Mouse (Mus musculus): ENCODE results near the gene Aox2.

Gene Aox2

DNA sequence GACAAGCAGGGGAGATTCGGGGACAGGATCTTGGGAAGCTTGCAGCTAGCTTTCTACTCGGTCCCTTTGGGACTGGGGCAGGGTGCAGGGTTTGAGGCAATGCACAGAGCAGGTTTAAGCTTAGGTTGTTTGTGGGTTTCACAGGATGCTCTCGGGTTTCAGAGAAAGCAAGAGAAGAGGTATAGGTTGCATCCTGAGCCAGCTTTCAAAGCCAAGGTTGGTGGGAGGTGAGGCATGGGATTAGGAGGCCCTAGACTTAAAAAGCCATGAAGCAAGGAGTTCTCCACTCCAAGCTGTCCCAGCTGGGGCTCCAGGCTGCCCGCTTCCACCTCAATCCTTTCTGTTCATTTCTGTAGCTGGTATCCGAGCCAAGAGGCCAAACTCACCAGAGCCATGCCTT lies at the start of gene Aox2:
Gene Aox2 (plus strand): TSS at position 301 of the 400 bp plus-strand sequence.
- DNase-seq (ENCODE audit: extremely low read depth, low read depth, low spot score): no peak

- no peak for DNase-seq (ENCODE audit: extremely low read depth, low read depth, low spot score)
Measured at GRCm38 (mm10) chr1:58228916-58229315, 49.2 kb upstream of the Aox2 start.

- DNase-seq (ENCODE audit: extremely low read depth, low read depth, low spot score): no peak
Measured at GRCm38 (mm10) chr1:58229774-58230173, 48.4 kb upstream of the Aox2 start.

GRCm38 (mm10) chr1:58230542-58230941 lies 47.6 kb upstream of the Aox2 start:
- no peak for DNase-seq (ENCODE audit: extremely low read depth, low read depth, low spot score)

DNA sequence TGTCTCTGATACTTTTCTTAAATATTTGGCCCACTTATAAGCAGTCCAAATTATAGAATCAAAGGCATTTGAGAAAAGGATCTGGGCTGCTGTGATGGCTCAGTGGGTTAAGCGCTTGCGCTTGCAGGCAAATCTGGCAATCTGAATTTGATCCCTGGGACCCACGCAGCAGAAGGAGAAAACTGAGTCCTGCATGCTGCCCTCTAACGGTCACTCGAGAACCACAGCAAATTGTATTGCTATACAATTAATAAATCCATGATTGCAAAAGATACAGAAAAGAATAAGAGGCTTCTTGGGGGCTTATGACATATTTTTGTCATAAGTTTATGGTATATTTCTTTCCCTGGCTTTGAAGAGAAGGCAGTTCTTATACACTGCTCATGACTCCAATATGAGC lies 42.7 kb upstream of the Aox2 start:
- DNase-seq (ENCODE audit: extremely low read depth, low read depth, low spot score): no peak

- peak; percentile 25 for DNase-seq (ENCODE audit: extremely low read depth, low read depth, low spot score)
Measured at GRCm38 (mm10) chr1:58237527-58238299, 40.4 kb upstream of the Aox2 start.

DNA sequence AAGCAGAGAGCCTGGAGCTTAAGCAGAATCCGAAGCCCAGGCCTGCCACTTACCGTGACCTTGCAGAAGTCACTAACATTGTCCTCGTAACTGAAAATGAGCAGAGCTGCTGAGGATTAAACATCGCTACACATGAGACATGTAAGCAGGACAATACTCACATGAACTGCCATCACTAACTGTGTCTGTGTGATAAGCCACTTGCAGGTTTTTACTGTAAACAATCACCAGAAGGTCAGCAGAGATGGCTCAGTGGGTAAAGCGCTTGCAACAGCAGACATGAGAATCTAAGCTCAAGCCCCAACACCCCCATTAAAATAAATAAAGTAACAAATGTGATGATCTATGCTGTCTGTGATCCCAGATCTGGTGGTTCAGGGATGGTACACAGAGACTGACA lies 39.7 kb upstream of the Aox2 start:
- no peak for DNase-seq (ENCODE audit: extremely low read depth, low read depth, low spot score)

- no peak for DNase-seq (ENCODE audit: extremely low read depth, low read depth, low spot score)
Measured at GRCm38 (mm10) chr1:58238961-58239360, 39.2 kb upstream of the Aox2 start.

- no peak for DNase-seq (ENCODE audit: extremely low read depth, low read depth, low spot score)
Measured at GRCm38 (mm10) chr1:58240347-58240746, 37.8 kb upstream of the Aox2 start.

DNA sequence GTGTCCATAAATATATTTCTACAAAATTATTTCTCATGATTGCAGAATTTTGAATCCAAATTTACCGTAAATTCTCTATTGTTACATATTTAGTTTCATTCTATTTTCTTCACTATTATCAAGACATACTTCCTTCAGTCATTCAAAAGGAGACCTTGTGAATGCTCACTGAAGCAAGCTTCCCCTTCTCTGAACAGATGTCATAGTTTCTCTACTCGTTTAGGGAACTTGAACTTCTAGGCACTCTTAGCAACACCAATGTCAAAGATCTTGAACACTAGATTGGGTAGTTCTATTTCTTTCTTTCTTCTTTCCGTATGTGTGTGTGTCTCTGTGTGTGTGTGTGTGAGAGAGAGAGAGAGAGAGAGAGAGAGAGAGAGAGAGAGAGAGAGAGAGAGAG lies 33.6 kb upstream of the Aox2 start:
- no peak for DNase-seq (ENCODE audit: extremely low read depth, low read depth, low spot score)

GRCm38 (mm10) chr1:58248518-58248917 lies 29.6 kb upstream of the Aox2 start:
- DNase-seq (ENCODE audit: extremely low read depth, low read depth, low spot score): no peak

- no peak for DNase-seq (ENCODE audit: extremely low read depth, low read depth, low spot score)
Measured at GRCm38 (mm10) chr1:58253466-58253865, 24.7 kb upstream of the Aox2 start.

DNA sequence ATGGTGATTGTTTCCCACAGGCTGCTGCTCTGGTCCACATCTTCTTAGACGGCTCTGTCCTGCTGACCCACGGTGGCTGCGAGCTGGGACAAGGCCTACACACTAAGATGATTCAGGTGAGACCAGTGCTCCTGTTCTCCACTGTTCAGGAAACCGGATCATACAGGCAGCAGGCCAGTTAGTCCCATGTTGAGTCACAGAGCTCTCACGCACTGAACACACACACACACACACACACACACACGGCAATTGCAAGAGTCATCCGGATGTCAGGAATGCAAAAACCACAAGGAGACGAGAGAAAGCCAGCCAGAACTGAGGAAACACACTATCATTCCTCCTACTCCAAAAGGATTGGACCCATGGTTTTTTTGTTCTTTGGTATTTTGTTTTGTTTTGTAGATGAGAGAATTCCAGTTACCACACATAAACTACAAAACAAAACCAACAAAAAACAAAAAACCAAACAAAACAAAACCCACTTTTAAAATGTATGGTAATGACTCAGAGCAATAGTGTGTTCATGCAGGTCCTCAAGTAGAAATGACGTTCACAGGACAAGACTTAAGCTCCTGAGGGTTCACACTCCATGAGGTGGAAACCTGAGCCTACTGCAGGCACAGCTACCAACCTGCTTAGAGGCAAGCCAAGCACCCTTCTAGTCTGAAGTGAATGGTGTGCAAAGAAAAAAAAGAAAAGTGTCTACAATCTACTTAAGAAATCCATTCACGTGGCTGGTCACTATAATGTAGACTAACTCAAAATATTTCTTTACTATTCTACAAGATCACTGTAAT lies 20.7 kb upstream of the Aox2 start:
- no peak for DNase-seq (ENCODE audit: extremely low read depth, low read depth, low spot score)

DNA sequence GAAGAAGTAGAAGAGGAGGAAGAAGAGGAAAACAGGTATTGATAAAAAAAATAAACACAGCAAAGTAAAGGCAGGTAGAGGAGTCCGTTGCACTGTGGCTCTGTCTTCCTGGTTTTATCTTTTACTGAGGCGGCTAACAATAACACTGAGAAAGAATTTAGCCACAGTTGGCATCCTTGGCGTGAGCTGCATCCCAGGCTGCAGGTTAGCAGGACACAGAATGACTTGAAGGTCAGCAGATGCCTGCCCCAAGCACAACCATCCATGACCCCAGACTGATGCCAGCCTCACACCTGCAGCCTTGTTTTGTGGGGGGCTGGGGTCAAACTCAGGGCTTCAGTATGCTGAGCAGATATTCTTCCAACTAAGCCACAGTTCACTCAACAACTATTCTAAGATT lies 17.8 kb upstream of the Aox2 start:
- no peak for DNase-seq (ENCODE audit: extremely low read depth, low read depth, low spot score)

DNA sequence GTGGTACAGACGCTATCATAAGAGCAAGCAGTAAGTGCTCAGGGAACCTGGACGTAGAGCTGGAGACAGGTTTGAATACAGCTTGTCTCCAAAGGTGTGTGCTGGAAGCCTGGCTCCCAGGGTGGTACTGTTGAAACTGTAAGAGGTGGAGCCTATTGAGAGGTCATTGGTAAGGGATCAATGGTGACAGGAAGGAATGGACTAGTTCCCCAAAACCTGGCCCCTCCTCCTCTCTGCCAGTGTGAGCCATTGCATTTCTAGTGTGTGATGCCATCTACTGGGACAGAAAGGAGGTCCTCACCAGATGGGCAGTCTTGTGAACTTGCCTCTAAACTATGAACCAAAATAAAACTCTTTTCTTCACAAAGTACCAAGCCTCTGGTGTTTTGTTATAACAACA lies 9.9 kb upstream of the Aox2 start:
- DNase-seq (ENCODE audit: extremely low read depth, low read depth, low spot score): no peak

DNA sequence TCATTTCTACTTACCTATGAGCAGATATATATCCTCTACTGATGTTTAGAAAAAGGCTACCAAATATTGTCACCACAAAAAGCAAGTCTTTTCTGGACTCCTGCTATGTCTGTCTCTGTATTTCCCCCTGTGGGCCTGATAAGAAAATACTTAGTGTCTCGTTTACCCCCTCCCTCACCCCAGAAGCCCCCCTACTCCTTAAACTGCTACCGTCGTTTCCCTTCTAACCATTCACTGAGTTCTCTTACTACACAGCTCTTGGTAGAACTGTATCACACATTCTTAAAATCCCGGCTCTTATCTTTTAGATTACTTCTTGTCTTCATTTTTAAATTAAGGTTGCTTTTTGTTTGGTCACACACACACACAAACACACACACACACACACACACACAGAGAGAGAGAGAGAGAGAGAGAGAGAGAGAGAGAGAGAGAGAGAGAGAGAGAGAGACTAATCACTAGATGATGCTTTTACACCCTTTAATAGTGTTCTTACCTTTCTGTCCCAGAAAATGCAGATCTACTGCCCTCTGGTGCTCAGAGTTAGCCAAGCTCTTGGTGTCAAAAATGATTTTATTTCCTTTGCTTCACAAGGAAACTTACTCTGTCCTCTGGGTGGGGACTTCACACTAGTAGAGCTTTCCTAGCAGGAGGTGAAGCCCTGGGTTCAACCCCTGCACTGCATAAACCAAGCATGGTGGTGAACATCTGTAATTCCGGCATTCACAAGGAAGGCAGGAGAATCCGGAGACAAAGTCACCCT lies 7.1 kb upstream of the Aox2 start:
- DNase-seq (ENCODE audit: extremely low read depth, low read depth, low spot score): no peak

DNA sequence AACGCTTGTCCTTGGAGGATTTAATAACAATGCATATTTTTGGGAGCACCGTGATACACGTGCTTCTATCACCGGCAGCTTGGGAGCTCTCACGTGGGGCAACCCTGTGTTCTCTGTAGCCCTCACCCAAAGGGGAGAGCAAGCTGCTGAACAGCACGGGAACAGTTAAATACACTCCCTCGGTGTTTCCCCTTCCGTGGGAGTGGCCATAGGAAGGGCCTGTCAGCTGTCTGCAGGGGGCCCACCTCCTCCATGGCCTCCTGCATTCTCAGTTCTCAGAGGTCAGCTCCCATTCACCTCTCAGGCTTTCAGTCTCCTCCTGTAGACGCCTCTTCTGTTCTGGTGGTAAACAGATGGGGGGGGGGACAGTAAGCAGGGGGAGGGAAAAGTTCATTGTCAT lies 2.2 kb upstream of the Aox2 start:
- no peak for DNase-seq (ENCODE audit: extremely low read depth, low read depth, low spot score)

- DNase-seq (ENCODE audit: extremely low read depth, low read depth, low spot score): no peak
Measured at GRCm38 (mm10) chr1:58278513-58278912, 387 bp downstream of the Aox2 start.

DNA sequence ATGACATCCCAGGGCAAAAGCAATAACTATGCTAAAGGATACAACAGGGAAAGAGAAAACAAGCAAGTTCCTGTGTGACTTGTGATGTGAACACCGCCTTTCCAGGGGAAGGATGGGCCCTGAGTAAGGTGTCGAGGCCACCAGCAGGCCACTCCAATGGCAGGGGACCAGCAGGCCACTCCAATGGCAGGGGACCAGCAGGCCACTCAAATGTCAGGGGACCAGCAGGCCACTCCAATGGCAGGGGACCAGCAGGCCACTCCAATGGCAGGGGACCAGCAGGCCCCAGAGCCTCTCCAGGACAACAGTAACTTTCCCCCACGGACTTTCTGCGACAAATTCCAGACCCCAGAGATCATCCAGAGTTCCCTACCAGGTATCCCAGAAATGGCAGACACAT lies 2.3 kb downstream of the Aox2 start:
- no peak for DNase-seq (ENCODE audit: extremely low read depth, low read depth, low spot score)

GRCm38 (mm10) chr1:58280939-58281624 lies 3.0 kb downstream of the Aox2 start:
- DNase-seq (ENCODE audit: extremely low read depth, low read depth, low spot score): no peak

DNA sequence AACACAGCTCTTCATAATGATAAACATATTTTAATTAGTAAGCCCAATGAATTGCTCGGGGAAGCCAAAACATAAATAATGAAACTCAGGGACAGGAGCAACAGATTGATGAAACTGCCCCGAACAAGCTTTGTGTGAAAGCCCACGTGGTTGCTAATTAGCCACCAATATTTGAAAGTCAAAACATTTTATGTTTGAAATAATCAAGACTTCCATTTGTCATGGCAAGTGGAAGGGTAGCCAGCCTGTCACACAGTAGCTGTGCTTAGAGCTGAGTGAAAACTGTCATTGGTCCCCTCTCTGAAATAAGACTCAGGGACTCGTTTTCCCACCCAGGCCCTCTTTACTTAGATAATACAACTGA lies 3.5 kb downstream of the Aox2 start:
- DNase-seq (ENCODE audit: extremely low read depth, low read depth, low spot score): no peak

Data from fat pad, adult 2 months (tissue).